In genomic region chr17:45237246-45237645, GRCm38 (mm10) we compare ENCODE assay signal across 25 mouse cellular contexts.
DNase-seq lines count a peak whose midpoint lies in the region; ATAC-seq and TF ChIP-seq lines count a peak whose summit lies in the region.
"Had no signal": no experiment of that assay in that cellular context is flagged by ENCODE, and none has a peak within 500 bp of the region (broad histone marks: within the 10 kb centered on the region; RNA-seq: fewer than 3 reads in every experiment).

No protein-coding gene starts in this region.

- no peaks in the 10 kb centered on the region for H3K27me3 ChIP-seq in hindbrain, postnatal 0 days (ENCODE audit: insufficient read depth, low read length)
- 0 out of 2 replicates have a peak, but pooled peaks cover 5% of the 10 kb centered on the region for H3K27me3 ChIP-seq in hindbrain, embryonic 13.5 days
- H3K27me3 ChIP-seq in liver, postnatal 0 days (ENCODE audit: insufficient read depth, low read length) = no peaks in the 10 kb centered on the region
- no peaks in the 10 kb centered on the region for H3K27me3 ChIP-seq in liver, embryonic 11.5 days (replicated peaks; ENCODE audit: control insufficient read depth, insufficient read depth, low read length)
- H3K27me3 ChIP-seq in E14TG2a.4 (ENCODE audit: insufficient read depth, low read length) = peaks cover 5% of the 10 kb centered on the region; the same call in 1 of the 2 replicates
- H3K27me3 ChIP-seq: limb, embryonic 15.5 days; neural tube, embryonic 12.5 days had no signal

- no peak for TF ChIP-seq EP300 in liver, postnatal 0 days (IDR thresholded peaks at IDR 0.05; ENCODE audit: low read depth)

- H3K4me2 ChIP-seq in hindbrain, postnatal 0 days (ENCODE audit: low read depth, low read length) = no peak overlapping the region
- H3K4me2 ChIP-seq in hindbrain, embryonic 13.5 days = no peak overlapping the region
- no peak overlapping the region for H3K4me2 ChIP-seq in liver, postnatal 0 days (ENCODE audit: low read depth, low read length)
- H3K4me2 ChIP-seq in liver, embryonic 11.5 days = no peak overlapping the region
- H3K4me2 ChIP-seq: embryonic facial prominence, embryonic 13.5 days; limb, embryonic 15.5 days; midbrain, embryonic 12.5 days; neural tube, embryonic 12.5 days had no signal

- TF ChIP-seq CTCF in hindbrain, postnatal 0 days (IDR thresholded peaks at IDR 0.05; ENCODE audit: low read depth) = peak; percentile 21; the same call in 1 of the 2 replicates
- TF ChIP-seq CTCF in liver, postnatal 0 days (IDR thresholded peaks at IDR 0.05; ENCODE audit: low read depth) = peak; percentile 47
- peak; percentile 67 for TF ChIP-seq CTCF in E14TG2a.4 (conservative IDR thresholded peaks at IDR 0.05; ENCODE audit: low read length)
- peak; percentile 20; the same call in 1 of the 2 replicates for TF ChIP-seq CTCF in bone marrow, adult 2 months (IDR thresholded peaks at IDR 0.05; ENCODE audit: control insufficient read depth, insufficient read depth, low read length)

- intact Hi-C loops in gastrocnemius, postnatal 36 days (cut with DNase I) = no loop called here

- WGBS in hindbrain, postnatal 0 days = 82% methylated on average over 1 of the region's 1 CpGs
- WGBS in hindbrain, embryonic 13.5 days = 92% methylated on average over 1 of the region's 1 CpGs
- WGBS in liver, postnatal 0 days (ENCODE audit: insufficient replicate concordance) = 72% methylated on average over 1 of the region's 1 CpGs
- WGBS in liver, embryonic 11.5 days = 68% methylated on average over 1 of the region's 1 CpGs
- WGBS in bone marrow, adult 2 months = 66% methylated on average over 1 of the region's 1 CpGs

- H3K36me3 ChIP-seq in hindbrain, postnatal 0 days (ENCODE audit: insufficient read depth, low read length) = no peaks in the 10 kb centered on the region
- no peaks in the 10 kb centered on the region for H3K36me3 ChIP-seq in hindbrain, embryonic 13.5 days
- H3K36me3 ChIP-seq in liver, postnatal 0 days (replicated peaks; ENCODE audit: insufficient read depth, low read length) = no peaks in the 10 kb centered on the region
- no peaks in the 10 kb centered on the region for H3K36me3 ChIP-seq in liver, embryonic 11.5 days (ENCODE audit: control insufficient read depth, insufficient read depth, low read length)
- H3K36me3 ChIP-seq in E14TG2a.4 (ENCODE audit: insufficient read depth, low read length) = no peaks in the 10 kb centered on the region
- H3K36me3 ChIP-seq: embryonic facial prominence, embryonic 13.5 days; limb, embryonic 15.5 days; midbrain, embryonic 12.5 days; neural tube, embryonic 12.5 days had no signal

- no peak for DNase-seq in hindbrain, postnatal 0 days (ENCODE audit: low spot score)
- DNase-seq in liver, postnatal 0 days = no peak
- no peak for DNase-seq in liver, embryonic 11.5 days (ENCODE audit: low spot score)
- DNase-seq in gastrocnemius, postnatal 36 days = no peak
- DNase-seq: adrenal gland, postnatal 10 days; cerebellum, adult 11-12 months; cerebellum, postnatal 14 days; heart, adult 18-20 months; heart, postnatal 4 days; kidney, adult 18-20 months; layer of hippocampus, postnatal 36 days; lung, adult 2 months; right cerebral cortex, adult 18-20 months; thymus, adult 2 months had no signal

- no peak for TF ChIP-seq POLR2A in bone marrow, adult 2 months (IDR thresholded peaks at IDR 0.05; ENCODE audit: borderline replicate concordance, control insufficient read depth, low read depth, low read length)

- H3K4me3 ChIP-seq in hindbrain, postnatal 0 days (ENCODE audit: low read length) = no peak overlapping the region
- H3K4me3 ChIP-seq in hindbrain, embryonic 13.5 days = no peak overlapping the region
- no peak overlapping the region for H3K4me3 ChIP-seq in liver, postnatal 0 days (ENCODE audit: low read depth, low read length)
- no peak overlapping the region for H3K4me3 ChIP-seq in liver, embryonic 11.5 days (ENCODE audit: low read depth, low read length)
- no peak overlapping the region for H3K4me3 ChIP-seq in E14TG2a.4 (replicated peaks; ENCODE audit: low read length)
- H3K4me3 ChIP-seq in bone marrow, adult 2 months (replicated peaks; ENCODE audit: control insufficient read depth, low read depth, low read length) = no peak overlapping the region
- H3K4me3 ChIP-seq: embryonic facial prominence, embryonic 13.5 days; limb, embryonic 15.5 days; midbrain, embryonic 12.5 days; neural tube, embryonic 12.5 days had no signal

- 0 out of 2 replicates have a peak, but pooled peaks cover 5% of the 10 kb centered on the region for H3K4me1 ChIP-seq in hindbrain, postnatal 0 days (ENCODE audit: insufficient read depth, low read length)
- H3K4me1 ChIP-seq in hindbrain, embryonic 13.5 days (replicated peaks) = 0 out of 2 replicates have a peak, but pooled peaks cover 11% of the 10 kb centered on the region
- H3K4me1 ChIP-seq in liver, postnatal 0 days (ENCODE audit: insufficient read depth) = no peaks in the 10 kb centered on the region
- no peaks in the 10 kb centered on the region for H3K4me1 ChIP-seq in liver, embryonic 11.5 days (replicated peaks; ENCODE audit: control insufficient read depth, insufficient read depth, low read length)
- H3K4me1 ChIP-seq in E14TG2a.4 (replicated peaks; ENCODE audit: low read depth, low read length) = no peaks in the 10 kb centered on the region
- H3K4me1 ChIP-seq in bone marrow, adult 2 months (ENCODE audit: control insufficient read depth, insufficient read depth, low read length) = no peaks in the 10 kb centered on the region
- H3K4me1 ChIP-seq: midbrain, embryonic 12.5 days; neural tube, embryonic 12.5 days had no signal

- no peak overlapping the region for H3K9ac ChIP-seq in hindbrain, postnatal 0 days (replicated peaks; ENCODE audit: low read length)
- no peak overlapping the region for H3K9ac ChIP-seq in hindbrain, embryonic 13.5 days
- no peak overlapping the region for H3K9ac ChIP-seq in liver, postnatal 0 days (replicated peaks)
- no peak overlapping the region for H3K9ac ChIP-seq in liver, embryonic 11.5 days (ENCODE audit: low read depth, low read length)
- H3K9ac ChIP-seq: embryonic facial prominence, embryonic 13.5 days; limb, embryonic 15.5 days; midbrain, embryonic 12.5 days; neural tube, embryonic 12.5 days had no signal

- H3K27ac ChIP-seq in hindbrain, postnatal 0 days = no peak overlapping the region
- no peak overlapping the region for H3K27ac ChIP-seq in hindbrain, embryonic 13.5 days
- no peak overlapping the region for H3K27ac ChIP-seq in liver, postnatal 0 days (ENCODE audit: low read depth)
- H3K27ac ChIP-seq in liver, embryonic 11.5 days (ENCODE audit: low read depth, low read length) = no peak overlapping the region
- H3K27ac ChIP-seq in bone marrow, adult 2 months (ENCODE audit: control insufficient read depth, insufficient read depth, low read depth, low read length, poor library complexity) = no peak overlapping the region
- H3K27ac ChIP-seq: embryonic facial prominence, embryonic 13.5 days; limb, embryonic 15.5 days; midbrain, embryonic 12.5 days; neural tube, embryonic 12.5 days had no signal

- no peaks in the 10 kb centered on the region for H3K9me3 ChIP-seq in hindbrain, postnatal 0 days (ENCODE audit: low read length)
- no peaks in the 10 kb centered on the region for H3K9me3 ChIP-seq in hindbrain, embryonic 13.5 days
- H3K9me3 ChIP-seq in liver, postnatal 0 days (ENCODE audit: low read length) = peaks cover 3% of the 10 kb centered on the region; the same call in 1 of the 2 replicates
- peaks cover 2% of the 10 kb centered on the region; the same call in 1 of the 2 replicates for H3K9me3 ChIP-seq in liver, embryonic 11.5 days (ENCODE audit: control insufficient read depth, low read length)
- H3K9me3 ChIP-seq in E14TG2a.4 (ENCODE audit: low read length) = peaks cover 5% of the 10 kb centered on the region; the same call in 1 of the 2 replicates
- H3K9me3 ChIP-seq: neural tube, embryonic 12.5 days had no signal

- no peak for ATAC-seq in hindbrain, postnatal 0 days
- no peak for ATAC-seq in hindbrain, embryonic 13.5 days (ENCODE audit: low FRiP score)
- no peak for ATAC-seq in liver, postnatal 0 days
- ATAC-seq in liver, embryonic 11.5 days (replicated peaks; ENCODE audit: low FRiP score) = no peak
- ATAC-seq in erythroid progenitor cell, adult 5-6 weeks (replicated peaks; ENCODE audit: low FRiP score, poor library complexity, severe bottlenecking) = no peak
- ATAC-seq: activated CD4-positive, CD25-positive, alpha-beta regulatory T cell, adult 4 months; forebrain, embryonic 16.5 days; hindbrain, embryonic 16.5 days had no signal
